Mouse (Mus musculus) lung, adult 2 months (tissue): ENCODE data around the gene Sh2b3.

Experiments used
- CTCF ChIP-seq: fragments of 200-500 bp; IDR thresholded peaks from 2 replicates; pipeline ENCODE4 v1.5.1; 2011; ENCODE audit warnings: mild to moderate bottlenecking, low read length, control low read depth; ENCODE audit not compliant: insufficient read depth
- POLR2A ChIP-seq: fragments of 200-500 bp; IDR thresholded peaks from 2 replicates; pipeline ENCODE4 v1.6.1; 2011; ENCODE audit warnings: low read depth, mild to moderate bottlenecking, control low read depth, low read length, borderline replicate concordance; ENCODE audit errors: extremely low read depth

- TF ChIP-seq CTCF = 0 out of 2 replicates have a peak, but pooled peaks have one; percentile 4
- TF ChIP-seq POLR2A = no peak
These were observed 12.3 kb upstream of the Sh2b3 start for GRCm38 (mm10) chr5:121849478-121850349.
